Mouse (Mus musculus): ENCODE results near the gene Rinl. TPM values are rescaled to one million over a fixed set of nuclear protein-coding genes. Genes with fewer than 3 reads are reported as not detected.
A peak's percentile ranks its signal among the peaks of the same experiment; 100 is the strongest.

Rinl gene
- polyA plus RNA-seq, 1 experiment from 2014 or later, result 4.3 TPM

DNA sequence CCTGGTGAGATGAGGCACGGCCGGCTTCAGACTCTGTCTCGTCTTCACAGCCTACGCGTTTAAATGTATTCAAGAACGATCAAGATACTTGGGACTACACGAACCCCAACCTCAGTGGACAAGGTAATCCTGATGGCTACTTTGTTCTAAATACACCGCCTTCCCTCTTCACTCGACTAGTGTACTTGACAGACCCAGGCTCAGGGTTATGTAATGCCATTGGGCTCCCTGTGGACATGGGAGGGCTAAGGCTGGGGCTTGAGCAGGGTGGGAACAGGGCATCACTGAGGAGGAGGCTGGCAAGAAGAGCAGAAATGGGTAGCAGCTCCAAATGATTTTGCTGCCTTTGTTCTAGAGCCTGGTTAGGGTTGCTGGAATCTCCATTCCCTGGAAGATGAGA lies 26.5 kb downstream of the Rinl start:
- H3K4me1 ChIP-seq (replicated peaks; ENCODE audit: control insufficient read depth, insufficient read depth, low read length), result peaks cover 32% of the 10 kb centered on the region
- 90% methylated on average over 9 of the region's 9 CpGs for WGBS
- H3K27ac ChIP-seq (ENCODE audit: low read depth), result no peak overlapping the region

DNA sequence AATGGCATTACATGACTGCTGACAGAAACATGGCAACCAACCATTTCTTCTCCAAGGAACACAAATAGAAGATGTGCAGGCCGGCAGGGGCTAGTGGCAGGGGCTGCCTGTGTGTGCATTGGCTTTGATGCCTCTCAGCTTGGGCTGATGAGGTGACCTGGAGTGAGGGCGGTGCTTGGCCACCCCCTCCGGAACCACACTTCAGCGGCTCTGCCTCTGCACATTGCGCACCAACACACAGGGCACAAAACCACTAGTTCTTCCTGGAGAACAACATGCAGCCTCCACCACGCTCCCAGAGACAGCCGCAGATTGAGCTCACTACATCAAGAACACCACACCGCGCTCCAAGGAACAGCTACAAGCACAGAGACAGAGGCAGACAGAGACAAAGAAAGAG lies 27.4 kb downstream of the Rinl start:
- no peaks in the 10 kb centered on the region for H3K9me3 ChIP-seq (ENCODE audit: control insufficient read depth, low read length)
- H3K27ac ChIP-seq (ENCODE audit: low read depth), result no peak overlapping the region
- peaks cover 32% of the 10 kb centered on the region for H3K4me1 ChIP-seq (replicated peaks; ENCODE audit: control insufficient read depth, insufficient read depth, low read length)
- H3K9ac ChIP-seq (ENCODE audit: low read length), result no peak overlapping the region; the same call in 1 of the 2 replicates
- WGBS, result 90% methylated on average over 9 of the region's 9 CpGs
- no peaks in the 10 kb centered on the region for H3K27me3 ChIP-seq (replicated peaks; ENCODE audit: control insufficient read depth, insufficient read depth, low read length)
- DNase-seq (ENCODE audit: low spot score), result no peak
- H3K4me3 ChIP-seq (ENCODE audit: low read depth, low read length), result no peak overlapping the region
- no peak overlapping the region for H3K4me2 ChIP-seq (ENCODE audit: low read length)
- ATAC-seq (replicated peaks; ENCODE audit: low FRiP score, low TSS enrichment, low read depth), result no peak
- H3K36me3 ChIP-seq (ENCODE audit: control insufficient read depth, insufficient read depth, low read length), result peaks cover 93% of the 10 kb centered on the region

More for the DNA sequence above, 26.5 kb downstream of the Rinl start:
- Histone ChIP-seq H3K4me3 (ENCODE audit: low read depth, low read length) (no peak overlapping the region), H3K36me3 (ENCODE audit: control insufficient read depth, insufficient read depth, low read length) (peaks cover 83% of the 10 kb centered on the region), H3K4me2 (ENCODE audit: low read length) (no peak overlapping the region), H3K9ac (ENCODE audit: low read length) (no peak overlapping the region), H3K27me3 (replicated peaks; ENCODE audit: control insufficient read depth, insufficient read depth, low read length) (no peaks in the 10 kb centered on the region), H3K9me3 (ENCODE audit: control insufficient read depth, low read length) (no peaks in the 10 kb centered on the region)
- no peak for ATAC-seq (replicated peaks; ENCODE audit: low FRiP score, low TSS enrichment, low read depth)
- DNase-seq (ENCODE audit: low spot score), result no peak

DNA sequence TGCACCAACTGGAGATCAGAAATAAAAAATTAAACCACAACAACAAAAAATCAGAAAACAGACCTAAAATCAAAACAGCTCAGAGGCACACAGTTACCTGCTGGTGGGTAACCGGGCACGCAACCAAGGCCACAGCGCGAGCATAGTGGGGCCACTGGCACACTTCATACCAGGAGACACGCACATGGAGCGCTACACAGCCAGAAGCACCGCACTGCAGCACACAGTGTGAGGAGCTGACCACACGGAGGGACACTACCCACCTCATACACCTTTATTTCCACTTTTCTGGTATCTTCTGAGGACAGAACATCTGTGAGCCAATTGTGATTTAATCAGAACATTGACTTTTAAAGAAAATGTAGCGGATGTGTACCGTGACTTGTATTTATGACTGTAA lies 28.2 kb downstream of the Rinl start:
- no peak overlapping the region for H3K4me3 ChIP-seq (ENCODE audit: low read depth, low read length)
- no peak overlapping the region for H3K27ac ChIP-seq (ENCODE audit: low read depth)
- H3K4me2 ChIP-seq (ENCODE audit: low read length), result no peak overlapping the region
- no peaks in the 10 kb centered on the region for H3K27me3 ChIP-seq (replicated peaks; ENCODE audit: control insufficient read depth, insufficient read depth, low read length)
- 92% methylated on average over 10 of the region's 10 CpGs for WGBS
- DNase-seq (ENCODE audit: low spot score) (no peak), ATAC-seq (replicated peaks; ENCODE audit: low FRiP score, low TSS enrichment, low read depth) (no peak)
- H3K4me1 ChIP-seq (replicated peaks; ENCODE audit: control insufficient read depth, insufficient read depth, low read length), result peaks cover 32% of the 10 kb centered on the region
- H3K9me3 ChIP-seq (ENCODE audit: control insufficient read depth, low read length), result no peaks in the 10 kb centered on the region
- H3K36me3 ChIP-seq (ENCODE audit: control insufficient read depth, insufficient read depth, low read length), result peaks cover 98% of the 10 kb centered on the region
- H3K9ac ChIP-seq (ENCODE audit: low read length), result no peak overlapping the region

DNA sequence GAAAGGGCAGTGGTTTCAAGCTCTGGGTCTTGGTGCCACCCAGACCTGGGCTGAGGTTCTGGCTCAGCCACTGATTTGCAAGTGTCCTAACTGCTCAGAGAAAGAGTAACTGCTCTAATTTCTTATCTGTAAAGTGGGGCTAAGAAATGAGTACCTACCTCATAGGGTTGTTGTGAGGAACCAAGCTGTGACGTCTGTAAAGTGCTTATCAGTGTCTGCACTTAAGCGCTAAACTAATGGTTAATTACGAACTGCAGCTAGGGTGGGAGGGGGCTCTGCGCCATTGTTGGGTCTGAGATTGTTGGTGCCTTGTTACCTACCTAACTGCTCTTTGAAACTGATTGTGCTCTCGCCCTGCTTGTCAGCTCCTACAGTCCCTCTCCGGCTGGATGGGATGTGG lies 28.8 kb downstream of the Rinl start:
- DNase-seq (ENCODE audit: low spot score) (no peak), ATAC-seq (replicated peaks; ENCODE audit: low FRiP score, low TSS enrichment, low read depth) (no peak)
- no peaks in the 10 kb centered on the region for H3K9me3 ChIP-seq (ENCODE audit: control insufficient read depth, low read length)
- H3K27ac ChIP-seq (ENCODE audit: low read depth), result peak overlapping the region; percentile 10; the same call in 1 of the 2 replicates
- 71% methylated on average over 6 of the region's 6 CpGs for WGBS
- H3K4me3 ChIP-seq (ENCODE audit: low read depth, low read length), result no peak overlapping the region
- H3K27me3 ChIP-seq (replicated peaks; ENCODE audit: control insufficient read depth, insufficient read depth, low read length), result no peaks in the 10 kb centered on the region
- H3K4me1 ChIP-seq (replicated peaks; ENCODE audit: control insufficient read depth, insufficient read depth, low read length), result peaks cover 26% of the 10 kb centered on the region
- no peak overlapping the region for H3K9ac ChIP-seq (ENCODE audit: low read length)
- no peak overlapping the region for H3K4me2 ChIP-seq (ENCODE audit: low read length)
- peaks cover 98% of the 10 kb centered on the region for H3K36me3 ChIP-seq (ENCODE audit: control insufficient read depth, insufficient read depth, low read length)

DNA sequence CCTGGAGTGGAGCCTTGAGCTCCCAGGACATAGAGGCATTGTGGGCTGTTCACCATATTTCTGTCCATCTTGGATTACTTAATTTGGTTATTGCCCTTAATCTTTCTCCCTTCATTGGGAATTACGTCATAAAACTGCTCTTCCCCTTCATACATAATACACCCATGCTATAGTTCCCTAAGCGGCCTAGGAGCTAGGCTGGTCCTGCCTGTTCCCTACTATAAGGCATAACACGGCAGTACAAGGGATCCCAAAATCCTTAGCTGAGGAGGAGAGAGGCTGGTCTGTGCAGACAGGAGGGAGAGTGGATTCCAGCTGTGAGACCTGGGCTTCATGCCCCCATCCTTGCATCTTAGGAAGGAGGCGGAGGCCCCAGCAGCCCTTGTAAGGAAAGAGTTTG lies 29.2 kb downstream of the Rinl start:
- Histone ChIP-seq H3K4me3 (ENCODE audit: low read depth, low read length) (no peak overlapping the region), H3K36me3 (ENCODE audit: control insufficient read depth, insufficient read depth, low read length) (peaks cover 95% of the 10 kb centered on the region), H3K4me1 (replicated peaks; ENCODE audit: control insufficient read depth, insufficient read depth, low read length) (peaks cover 22% of the 10 kb centered on the region), H3K27ac (ENCODE audit: low read depth) (peak overlapping the region; percentile 10; the same call in 1 of the 2 replicates), H3K9me3 (ENCODE audit: control insufficient read depth, low read length) (no peaks in the 10 kb centered on the region), H3K4me2 (ENCODE audit: low read length) (no peak overlapping the region), H3K9ac (ENCODE audit: low read length) (no peak overlapping the region), H3K27me3 (replicated peaks; ENCODE audit: control insufficient read depth, insufficient read depth, low read length) (no peaks in the 10 kb centered on the region)
- DNase-seq (ENCODE audit: low spot score), result no peak
- no peak for ATAC-seq (replicated peaks; ENCODE audit: low FRiP score, low TSS enrichment, low read depth)
- WGBS, result 82% methylated on average over 4 of the region's 4 CpGs

- WGBS, result 86% methylated on average over 18 of the region's 18 CpGs
- peaks cover 90% of the 10 kb centered on the region for H3K36me3 ChIP-seq (ENCODE audit: control insufficient read depth, insufficient read depth, low read length)
- no peaks in the 10 kb centered on the region for H3K27me3 ChIP-seq (replicated peaks; ENCODE audit: control insufficient read depth, insufficient read depth, low read length)
- H3K27ac ChIP-seq (ENCODE audit: low read depth), result no peak overlapping the region
- H3K9me3 ChIP-seq (ENCODE audit: control insufficient read depth, low read length), result no peaks in the 10 kb centered on the region
- DNase-seq (ENCODE audit: low spot score) (no peak), ATAC-seq (replicated peaks; ENCODE audit: low FRiP score, low TSS enrichment, low read depth) (no peak)
- H3K9ac ChIP-seq (ENCODE audit: low read length), result no peak overlapping the region
- peaks cover 18% of the 10 kb centered on the region for H3K4me1 ChIP-seq (replicated peaks; ENCODE audit: control insufficient read depth, insufficient read depth, low read length)
- H3K4me3 ChIP-seq (ENCODE audit: low read depth, low read length), result no peak overlapping the region
- no peak overlapping the region for H3K4me2 ChIP-seq (ENCODE audit: low read length)
Measured at GRCm38 (mm10) chr7:28818436-28818835, 29.7 kb downstream of the Rinl start.

GRCm38 (mm10) chr7:28818861-28819452 lies 30.2 kb downstream of the Rinl start:
- no peak overlapping the region for H3K4me3 ChIP-seq (ENCODE audit: low read depth, low read length)
- H3K27ac ChIP-seq (ENCODE audit: low read depth), result no peak overlapping the region
- H3K9me3 ChIP-seq (ENCODE audit: control insufficient read depth, low read length), result no peaks in the 10 kb centered on the region
- H3K36me3 ChIP-seq (ENCODE audit: control insufficient read depth, insufficient read depth, low read length), result peaks cover 85% of the 10 kb centered on the region
- H3K9ac ChIP-seq (ENCODE audit: low read length), result no peak overlapping the region
- 77% methylated on average over 4 of the region's 4 CpGs for WGBS
- H3K27me3 ChIP-seq (replicated peaks; ENCODE audit: control insufficient read depth, insufficient read depth, low read length), result no peaks in the 10 kb centered on the region
- no peak overlapping the region for H3K4me2 ChIP-seq (ENCODE audit: low read length)
- ATAC-seq (replicated peaks; ENCODE audit: low FRiP score, low TSS enrichment, low read depth) (no peak), DNase-seq (ENCODE audit: low spot score) (no peak)
- peaks cover 13% of the 10 kb centered on the region for H3K4me1 ChIP-seq (replicated peaks; ENCODE audit: control insufficient read depth, insufficient read depth, low read length)

DNA sequence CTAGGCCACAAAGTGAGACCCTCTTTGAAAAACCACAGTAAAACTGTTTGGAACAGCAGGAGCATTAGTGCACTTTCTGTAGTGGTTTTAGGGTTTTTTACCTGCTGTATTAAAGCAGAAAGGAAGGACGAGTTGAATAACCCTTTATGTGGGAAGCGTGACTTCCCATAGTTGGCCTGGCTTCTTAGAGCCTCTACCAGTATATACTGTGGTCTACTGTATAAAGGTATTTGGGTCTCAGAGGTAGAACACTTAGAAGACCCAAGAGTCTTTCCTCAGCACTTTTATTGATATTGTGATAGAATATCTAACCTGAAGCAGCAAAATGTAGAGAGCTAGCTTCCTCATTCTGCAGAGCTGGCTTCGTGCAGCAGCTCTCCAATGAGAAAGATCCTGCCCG lies 30.8 kb downstream of the Rinl start:
- no peak overlapping the region for H3K4me2 ChIP-seq (ENCODE audit: low read length)
- H3K4me1 ChIP-seq (replicated peaks; ENCODE audit: control insufficient read depth, insufficient read depth, low read length), result peaks cover 11% of the 10 kb centered on the region
- H3K36me3 ChIP-seq (ENCODE audit: control insufficient read depth, insufficient read depth, low read length), result peaks cover 79% of the 10 kb centered on the region
- no peaks in the 10 kb centered on the region for H3K9me3 ChIP-seq (ENCODE audit: control insufficient read depth, low read length)
- ATAC-seq (replicated peaks; ENCODE audit: low FRiP score, low TSS enrichment, low read depth) (no peak), DNase-seq (ENCODE audit: low spot score) (no peak)
- no peak overlapping the region for H3K9ac ChIP-seq (ENCODE audit: low read length)
- WGBS, result 87% methylated on average over 4 of the region's 4 CpGs
- no peak overlapping the region for H3K4me3 ChIP-seq (ENCODE audit: low read depth, low read length)
- H3K27me3 ChIP-seq (replicated peaks; ENCODE audit: control insufficient read depth, insufficient read depth, low read length), result no peaks in the 10 kb centered on the region
- H3K27ac ChIP-seq (ENCODE audit: low read depth), result no peak overlapping the region
